Mouse (Mus musculus) heart, postnatal 36 days (tissue): ENCODE results near the gene Procr. TPM values are rescaled to one million over a fixed set of nuclear protein-coding genes. Genes with fewer than 3 reads are reported as not detected.
A peak's percentile ranks its signal among the peaks of the same experiment; 100 is the strongest.

Experiments used
- DNase-seq, 2 experiments: peaks; one replicate each; pipeline ENCODE4 v3.0.0; 2021 to 2022
- intact Hi-C: fragments of 180-260 bp; cut with DNase I; formaldehyde crosslinking; loops from one replicate; pipeline ENCODE4 v1.15.1; 2025
- total RNA-seq, 2 experiments: library from RNA; stranded (reverse); gene quantifications; 2 replicates each; pipeline ENCODE4 v1.2.3; 2021

The Procr gene
- total RNA-seq, 2 experiments from 2014 or later, result 3.1 to 3.3 TPM

GRCm38 (mm10) chr2:155745487-155745886 lies 5.4 kb upstream of the Procr start:
- intact Hi-C loops, result no loop called here
- no peak for DNase-seq

DNA sequence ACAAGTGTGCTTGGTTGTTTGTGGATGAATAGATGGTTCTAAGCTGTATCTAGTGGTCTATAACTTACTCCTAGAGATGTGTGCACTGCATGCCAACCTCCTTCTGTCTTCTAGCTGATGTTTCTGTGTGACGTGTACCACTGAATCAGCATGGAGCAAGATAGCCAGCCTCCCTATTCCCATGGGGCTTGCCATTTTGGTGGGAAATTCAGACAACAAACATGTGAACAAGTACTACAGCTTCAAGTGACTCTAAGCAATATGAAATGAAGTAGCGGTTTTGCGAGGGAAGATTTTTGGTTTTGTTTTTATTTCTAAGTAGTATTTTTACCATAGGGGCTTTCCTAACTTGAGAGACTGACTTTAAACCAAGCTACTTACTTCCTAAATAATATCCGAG lies 1.5 kb upstream of the Procr start:
- intact Hi-C loops, result no loop called here
- DNase-seq, result no peak

- peak; percentile 24 to 45 for DNase-seq
- intact Hi-C loops, result no loop called here
Observed at GRCm38 (mm10) chr2:155755746-155756145, 4.8 kb downstream of the Procr start.

DNA sequence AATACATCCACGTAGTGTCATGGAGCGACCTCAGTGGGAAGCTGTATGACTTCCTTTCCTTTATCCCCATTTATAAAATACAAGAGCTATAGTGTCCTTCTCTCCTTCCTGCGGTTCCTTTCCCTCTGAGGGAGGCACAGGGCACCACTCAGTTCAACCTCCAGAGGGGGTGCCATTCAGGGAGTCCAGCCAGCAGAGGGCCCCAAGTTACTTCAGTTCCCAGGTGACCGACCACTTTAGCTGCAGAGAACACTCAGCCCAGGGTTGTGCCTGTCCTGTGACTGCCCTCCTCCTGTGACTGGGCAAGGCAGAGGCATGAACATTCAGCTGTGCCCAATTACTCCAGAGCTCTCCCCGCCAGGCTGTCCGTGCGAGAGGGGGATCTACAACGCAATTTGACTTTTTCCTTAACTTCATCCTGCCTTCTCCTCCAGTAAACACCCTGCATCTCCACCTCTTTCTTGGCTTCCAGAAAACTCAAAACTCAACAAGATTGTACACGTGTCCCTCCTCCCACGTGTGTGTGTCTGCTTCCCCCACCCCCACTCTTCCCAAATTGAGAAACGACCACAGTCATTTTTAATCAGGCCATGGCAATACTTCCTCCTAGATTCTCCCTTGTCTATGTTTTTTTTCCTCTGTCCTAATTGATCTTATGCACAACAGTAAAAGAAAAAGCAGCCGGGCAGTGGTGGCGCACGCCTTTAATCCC lies 6.1 kb downstream of the Procr start:
- intact Hi-C loops, result no loop called here
- no peak for DNase-seq

GRCm38 (mm10) chr2:155764679-155765418 lies 13.9 kb downstream of the Procr start:
- intact Hi-C loops, result loop anchor here (1.0 to 10.0 kb wide), 4 partner anchors 69 to 280 kb away; partner anchors contain the start of gene Acss2
- DNase-seq, result peak; percentile 67 to 76

DNA sequence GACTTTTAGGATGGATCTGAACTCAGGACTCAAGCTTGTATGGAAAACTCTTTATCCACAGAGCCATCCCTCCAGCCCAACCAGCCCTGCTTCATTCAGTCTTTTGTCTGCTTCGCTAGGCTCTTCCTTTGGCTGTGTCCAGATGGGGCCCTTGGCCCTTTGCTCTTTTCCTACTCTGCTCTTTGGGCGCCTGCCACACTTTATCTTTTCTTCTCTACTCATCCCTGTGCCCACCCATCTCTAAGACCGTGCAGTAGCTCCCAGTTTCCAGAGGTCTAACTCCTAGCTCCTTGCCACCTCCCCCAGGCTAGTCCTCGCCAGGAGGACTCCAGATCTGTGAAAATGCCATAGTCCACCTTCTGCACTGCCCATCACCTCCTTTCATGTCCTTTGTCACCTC lies 22.7 kb downstream of the Procr start:
- intact Hi-C loops, result no loop called here
- no peak for DNase-seq

GRCm38 (mm10) chr2:155774261-155774926 lies 23.5 kb downstream of the Procr start:
- intact Hi-C loops, result no loop called here
- no peak for DNase-seq

DNA sequence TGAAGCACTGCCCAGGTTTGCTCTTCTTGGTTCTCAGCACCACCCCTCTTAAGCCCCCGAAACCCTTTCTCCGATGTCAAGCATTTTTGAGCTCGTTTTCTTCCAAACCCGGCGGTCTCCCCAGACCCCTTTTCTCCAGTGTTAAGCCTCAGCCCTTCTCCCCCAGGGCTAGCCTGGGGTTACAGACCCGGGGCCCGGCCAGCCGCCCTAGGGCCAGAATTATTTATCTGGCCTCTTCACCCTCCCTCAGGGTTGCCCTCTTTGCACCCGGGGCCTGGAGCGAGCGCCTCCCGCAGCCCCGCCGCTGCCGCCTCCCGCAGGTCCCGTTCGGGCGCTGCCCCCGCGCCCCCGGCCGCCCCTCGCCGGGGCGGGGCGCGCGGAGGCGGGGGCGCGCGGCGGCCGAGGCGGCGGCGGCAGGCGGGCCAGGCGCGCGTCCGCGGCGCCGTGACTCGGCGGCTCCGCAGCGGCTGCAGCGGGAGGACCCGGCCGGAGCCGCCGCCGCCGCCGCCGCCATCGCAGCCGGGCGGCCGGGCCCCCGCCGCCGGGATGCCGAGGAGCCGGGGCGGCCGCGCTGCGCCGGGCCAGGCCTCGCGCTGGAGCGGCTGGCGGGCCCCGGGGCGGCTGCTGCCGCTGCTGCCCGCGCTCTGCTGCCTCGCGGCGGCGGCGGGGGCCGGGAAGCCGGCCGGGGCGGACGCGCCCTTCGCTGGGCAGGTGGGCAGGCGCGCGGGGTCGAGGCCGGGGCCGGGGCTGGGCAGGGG lies 24.2 kb downstream of the Procr start, which contains the start of gene Mmp24:
Gene Mmp24 (plus strand): TSS at position 416 of the 758 bp plus-strand sequence.
- no peak for DNase-seq

GRCm38 (mm10) chr2:155775685-155776263 lies 24.9 kb downstream of the Procr start:
- intact Hi-C loops, result no loop called here
- DNase-seq, result peak; percentile 64 to 68

More for the DNA sequence above, 24.2 kb downstream of the Procr start, which contains the start of gene Mmp24:
- intact Hi-C loops, result no loop called here

DNA sequence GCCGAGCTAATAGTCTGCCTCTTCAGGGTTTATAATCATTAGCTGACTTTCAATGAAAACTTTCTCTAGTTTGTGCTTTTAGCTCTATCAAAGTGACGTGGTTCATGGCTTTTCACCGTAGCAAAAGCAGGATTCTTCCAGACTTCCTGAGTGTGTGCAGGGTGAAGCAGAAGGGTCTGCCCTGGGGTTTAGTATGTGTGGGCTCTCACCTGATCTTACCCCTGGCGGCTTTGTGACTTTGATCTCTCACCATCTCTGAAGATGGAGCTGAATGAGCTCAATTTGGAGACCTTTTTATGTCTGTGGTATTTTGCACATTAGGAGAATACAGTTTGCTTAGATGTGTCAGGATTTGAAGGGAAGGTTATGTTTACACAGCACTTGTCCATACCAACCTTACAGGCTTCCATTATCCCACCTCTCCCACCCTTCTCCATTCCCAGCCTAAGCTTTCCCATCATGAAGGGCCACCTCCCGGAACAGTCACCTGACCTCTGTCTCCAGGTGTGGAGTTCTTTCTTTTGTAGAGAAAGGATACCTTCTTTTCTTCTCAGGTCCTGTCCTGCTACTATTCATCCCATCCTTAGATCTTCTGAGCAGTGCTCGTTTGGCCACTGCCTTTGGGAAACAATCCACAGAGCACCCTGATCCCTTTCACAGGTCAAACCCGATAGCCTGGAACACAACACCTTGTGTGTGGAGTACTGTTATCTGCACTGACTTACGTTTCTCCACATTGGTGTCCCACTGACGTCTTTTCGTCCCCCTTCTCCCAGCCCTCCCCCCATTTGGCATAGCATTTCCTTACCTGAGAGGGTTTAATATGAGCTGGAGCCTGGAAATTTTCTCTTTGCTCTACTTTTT lies 26.1 kb downstream of the Procr start:
- intact Hi-C loops, result no loop called here

GRCm38 (mm10) chr2:155777688-155777985 lies 26.7 kb downstream of the Procr start:
- DNase-seq, result no peak
- intact Hi-C loops, result no loop called here

More for the DNA sequence above, 26.1 kb downstream of the Procr start:
- DNase-seq, result no peak

- intact Hi-C loops, result no loop called here
- no peak for DNase-seq
Observed at GRCm38 (mm10) chr2:155778004-155778403, 27.1 kb downstream of the Procr start.

GRCm38 (mm10) chr2:155779066-155779465 lies 28.1 kb downstream of the Procr start:
- intact Hi-C loops, result no loop called here
- no peak for DNase-seq

DNA sequence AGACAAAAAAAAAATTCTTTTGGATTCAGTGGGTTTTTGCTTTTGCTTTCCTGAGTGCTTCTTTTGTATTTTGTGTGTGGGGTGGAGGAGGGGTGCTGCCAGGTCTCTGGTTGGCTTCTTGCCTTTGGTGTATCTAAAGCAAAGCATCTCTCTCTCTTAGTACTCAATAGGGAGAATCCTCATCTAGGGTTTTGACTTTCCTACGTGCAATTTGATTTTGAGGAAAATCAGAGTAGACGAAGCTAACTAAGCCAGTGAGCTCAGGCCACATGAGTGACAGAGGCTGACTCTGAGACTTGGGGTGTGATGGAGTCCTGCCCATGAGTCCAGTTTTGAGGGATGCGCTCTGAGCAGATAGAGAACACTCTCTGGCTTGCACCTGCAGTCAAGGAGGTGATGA lies 28.6 kb downstream of the Procr start:
- intact Hi-C loops, result no loop called here
- DNase-seq, result no peak

- intact Hi-C loops, result no loop called here
Observed at GRCm38 (mm10) chr2:155784534-155784933, 33.6 kb downstream of the Procr start.

GRCm38 (mm10) chr2:155786905-155787304 lies 36.0 kb downstream of the Procr start:
- intact Hi-C loops, result no loop called here

More at GRCm38 (mm10) chr2:155784534-155784933, 33.6 kb downstream of the Procr start:
- DNase-seq, result no peak

DNA sequence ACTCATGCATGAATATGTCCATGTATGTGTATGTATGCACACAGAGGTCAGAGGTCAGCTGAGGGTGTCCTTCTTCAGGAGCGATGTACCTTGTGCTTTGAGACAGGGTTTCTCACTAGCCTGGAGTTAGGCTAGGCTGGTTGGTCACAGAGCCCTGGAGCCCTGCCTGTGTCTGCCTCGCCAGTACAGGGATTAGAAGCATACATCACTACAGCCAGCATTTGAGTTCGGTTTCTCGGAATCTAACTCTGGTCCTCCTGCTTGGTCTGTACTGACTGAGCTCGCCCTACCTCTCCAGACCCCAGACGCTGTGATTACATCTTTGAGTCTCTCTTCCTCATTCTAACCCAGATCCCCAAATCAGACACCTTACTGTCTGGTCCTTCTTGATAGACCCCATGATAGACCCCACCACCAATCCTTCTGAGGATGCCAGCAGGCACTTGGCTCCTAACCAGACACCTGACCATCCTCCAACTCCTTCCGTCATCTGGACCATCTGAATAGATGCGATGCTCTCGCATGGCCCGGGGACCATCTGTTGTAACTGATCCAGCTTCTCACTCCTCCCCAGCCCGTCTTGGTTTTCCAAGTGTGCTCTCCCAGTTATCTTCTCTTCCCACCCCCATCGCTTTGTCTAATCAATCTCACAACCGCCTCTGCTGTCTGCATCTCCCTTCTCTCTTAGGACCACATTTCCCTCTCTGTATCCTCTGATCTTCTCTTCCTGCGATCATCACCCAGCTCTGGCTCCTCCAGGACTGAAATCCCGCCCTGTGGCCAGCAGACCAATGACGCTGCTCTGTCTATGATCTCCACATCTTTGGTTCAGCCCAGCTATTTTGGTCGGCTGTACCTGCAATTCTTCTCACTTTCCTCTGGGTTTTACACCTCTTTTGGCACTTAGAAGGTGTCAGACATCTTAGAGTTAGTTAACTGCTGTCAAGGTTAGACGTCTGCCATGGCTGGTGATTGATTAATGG lies 37.3 kb downstream of the Procr start:
- intact Hi-C loops, result no loop called here
- no peak for DNase-seq

More at GRCm38 (mm10) chr2:155786905-155787304, 36.0 kb downstream of the Procr start:
- no peak for DNase-seq

GRCm38 (mm10) chr2:155792899-155793298 lies 42.0 kb downstream of the Procr start:
- no peak for DNase-seq
- intact Hi-C loops, result no loop called here
